Mouse (Mus musculus) E14TG2a.4 (cell line): ENCODE results near the gene Camk2g.

Experiments
- CTCF ChIP-seq: conservative IDR thresholded peaks from 2 replicates; pipeline ENCODE4 v1.5.1; 2014; ENCODE audit warnings: low read length
- NANOG ChIP-seq: IDR thresholded peaks from 2 replicates; pipeline ENCODE4 v1.6.1; 2014; ENCODE audit warnings: borderline replicate concordance, low read length, mixed read lengths
- POU5F1 ChIP-seq: IDR thresholded peaks from 2 replicates; pipeline ENCODE4 v1.6.1; 2014; ENCODE audit warnings: low read length, borderline replicate concordance

GRCm38 (mm10) chr14:20696986-20697385, 96.9 kb downstream of the Camk2g start:
- TF ChIP-seq CTCF (no peak), POU5F1 (no peak), NANOG (no peak)
